Mouse (Mus musculus) kidney, embryonic 16.5 days (tissue): ENCODE measurements around the gene Maff. TPM values are rescaled to one million over a fixed set of nuclear protein-coding genes. Genes with fewer than 3 reads are reported as not detected.

Source experiments
- ATAC-seq: fragments of 200-750 bp; cut with Nextera tagmentation; 2 replicates; pipeline ENCODE4 v1.8.0; 2017; ENCODE audit warnings: moderate TSS enrichment; ENCODE audit not compliant: low FRiP score, low TSS enrichment
- H3K27ac ChIP-seq: fragments of 300-500 bp; sonication (generic); 2 replicates; pipeline ENCODE4 v1.5.1; 2014; ENCODE audit warnings: low read length
- H3K27me3 ChIP-seq: fragments of 300-500 bp; sonication (generic); 2 replicates; pipeline ENCODE4 v1.6.1; 2014; ENCODE audit warnings: low read length, control low read depth, mixed read lengths; ENCODE audit not compliant: insufficient read depth
- H3K36me3 ChIP-seq: fragments of 300-500 bp; sonication (generic); 2 replicates; pipeline ENCODE4 v1.6.1; 2014; ENCODE audit warnings: low read length, control low read depth, mixed read lengths; ENCODE audit not compliant: insufficient read depth
- H3K4me1 ChIP-seq: fragments of 300-500 bp; sonication (generic); 2 replicates; pipeline ENCODE4 v1.6.1; 2014; ENCODE audit warnings: low read length, control low read depth, mixed read lengths; ENCODE audit not compliant: insufficient read depth
- H3K4me2 ChIP-seq: fragments of 300-500 bp; sonication (generic); replicated peaks from 2 replicates; pipeline ENCODE4 v1.6.1; 2014; ENCODE audit warnings: low read depth, low read length
- H3K4me3 ChIP-seq: fragments of 300-500 bp; sonication (generic); 2 replicates; pipeline ENCODE4 v1.5.1; 2014; ENCODE audit warnings: mild to moderate bottlenecking, low read length
- H3K9ac ChIP-seq: fragments of 300-500 bp; sonication (generic); replicated peaks from 2 replicates; pipeline ENCODE4 v1.6.1; 2014; ENCODE audit warnings: low read length
- H3K9me3 ChIP-seq: fragments of 300-500 bp; sonication (generic); 2 replicates; pipeline ENCODE4 v1.6.1; 2016; ENCODE audit warnings: low read length, control low read depth
- WGBS: fragments of 180-500 bp; shearing (Covaris S2); extraction: QIAGEN DNeasy Blood & Tissue Kit; methylation state at CpG from one replicate; pipeline ENCODE4 v1.1.7; 2014; 5-methylcytosine and 5-hydroxymethylcytosine counted together
- polyA plus RNA-seq: library from polyadenylated mRNA; unstranded; fragments of >200 nt; fragmentation: Nextera tagmentation; extraction: Ambion mirVana; gene quantifications from 2 replicates; pipeline ENCODE4 v1.2.1, GENCODE M21; 2015

The Maff gene
- polyA plus RNA-seq, 1 experiment from 2014 or later, result 3.7 TPM

DNA sequence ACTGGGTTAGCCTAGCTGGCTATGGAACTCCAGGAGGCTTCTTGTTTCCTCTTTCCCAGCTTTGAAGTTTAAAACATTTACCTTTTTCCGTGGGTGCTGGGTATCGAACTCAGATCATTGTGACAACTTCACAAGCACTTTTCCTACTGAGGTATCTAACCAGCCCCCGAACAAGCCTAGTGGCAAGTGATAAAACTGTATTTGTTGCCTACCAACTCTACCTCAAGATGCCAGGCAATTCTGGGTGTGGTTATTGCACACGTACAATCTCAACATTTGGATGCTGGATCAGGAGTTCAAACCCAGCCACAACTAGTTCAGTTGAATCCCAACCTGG lies 17.5 kb upstream of the Maff start:
- no peak overlapping the region; the same call in 1 of the 2 replicates for H3K27ac ChIP-seq
- ATAC-seq, result no peak
- H3K4me3 ChIP-seq, result no peak overlapping the region

DNA sequence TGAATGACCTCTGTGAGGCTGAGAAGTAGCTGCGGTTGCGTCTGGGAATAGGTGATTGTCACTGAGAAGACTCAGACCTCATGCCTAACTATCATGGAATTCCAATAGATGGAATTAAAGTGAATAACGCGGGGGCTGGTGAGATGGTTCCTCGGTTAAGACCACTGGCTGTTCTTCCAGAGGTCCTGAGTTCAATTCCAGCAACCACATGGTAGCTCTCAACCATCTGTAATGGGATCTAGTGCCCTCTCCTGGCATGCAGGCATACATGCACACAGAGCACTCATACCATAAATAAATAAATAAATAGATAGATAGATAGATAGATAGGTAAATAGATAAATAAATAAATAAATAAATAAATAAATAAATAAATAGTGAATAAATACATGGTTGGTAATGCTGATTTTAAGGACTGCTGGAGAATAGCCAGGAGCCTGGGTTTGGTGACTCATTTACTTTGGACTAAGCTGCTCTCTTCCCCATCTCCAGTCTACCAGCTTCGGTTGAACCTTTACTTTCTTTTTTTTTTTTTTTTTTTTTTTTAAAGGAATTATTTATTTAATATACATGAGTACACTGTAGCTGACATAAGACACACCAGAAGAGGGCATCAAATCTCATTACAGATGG lies 17.0 kb upstream of the Maff start:
- ATAC-seq, result no peak
- no peaks in the 10 kb centered on the region for H3K9me3 ChIP-seq
- no peak overlapping the region for H3K4me2 ChIP-seq
- H3K27me3 ChIP-seq, result no peaks in the 10 kb centered on the region
- H3K4me1 ChIP-seq, result peaks cover 23% of the 10 kb centered on the region
- H3K4me3 ChIP-seq, result no peak overlapping the region
- WGBS, result 95% methylated on average over 6 of the region's 6 CpGs
- no peak overlapping the region for H3K9ac ChIP-seq
- no peak overlapping the region for H3K27ac ChIP-seq
- no peaks in the 10 kb centered on the region for H3K36me3 ChIP-seq

More for the DNA sequence above, 17.5 kb upstream of the Maff start:
- 92% methylated on average over 4 of the region's 4 CpGs for WGBS
- H3K9ac ChIP-seq, result no peak overlapping the region
- peak overlapping the region; percentile 84; the same call in 1 of the 2 replicates for H3K4me2 ChIP-seq
- H3K27me3 ChIP-seq, result no peaks in the 10 kb centered on the region
- H3K9me3 ChIP-seq, result no peaks in the 10 kb centered on the region
- H3K4me1 ChIP-seq, result peaks cover 28% of the 10 kb centered on the region
- no peaks in the 10 kb centered on the region for H3K36me3 ChIP-seq

DNA sequence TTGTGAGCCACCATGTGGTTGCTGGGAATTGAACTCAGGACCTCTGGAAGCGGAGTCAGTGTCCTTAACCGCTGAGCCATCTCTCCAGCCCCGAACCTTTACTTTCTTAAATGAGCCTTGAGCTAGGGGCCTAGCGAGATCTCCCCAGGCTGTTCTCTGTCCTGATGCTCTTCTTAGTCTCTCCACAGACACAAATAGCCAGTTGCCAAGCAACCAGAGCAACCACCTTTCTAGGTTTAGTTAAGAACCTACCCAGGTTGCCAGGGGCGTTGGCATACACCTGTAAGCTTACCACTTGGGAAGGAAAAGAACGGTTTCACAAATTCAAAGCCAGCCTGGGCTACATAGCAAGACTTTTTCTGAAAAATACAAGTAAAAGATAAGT lies 16.4 kb upstream of the Maff start:
- Histone ChIP-seq H3K27me3 (no peaks in the 10 kb centered on the region), H3K4me3 (no peak overlapping the region), H3K27ac (peak overlapping the region; percentile 2; the same call in 1 of the 2 replicates), H3K4me1 (peaks cover 22% of the 10 kb centered on the region), H3K9ac (no peak overlapping the region), H3K9me3 (no peaks in the 10 kb centered on the region), H3K4me2 (no peak overlapping the region), H3K36me3 (no peaks in the 10 kb centered on the region)
- WGBS, result 89% methylated on average over 6 of the region's 6 CpGs
- ATAC-seq, result no peak

DNA sequence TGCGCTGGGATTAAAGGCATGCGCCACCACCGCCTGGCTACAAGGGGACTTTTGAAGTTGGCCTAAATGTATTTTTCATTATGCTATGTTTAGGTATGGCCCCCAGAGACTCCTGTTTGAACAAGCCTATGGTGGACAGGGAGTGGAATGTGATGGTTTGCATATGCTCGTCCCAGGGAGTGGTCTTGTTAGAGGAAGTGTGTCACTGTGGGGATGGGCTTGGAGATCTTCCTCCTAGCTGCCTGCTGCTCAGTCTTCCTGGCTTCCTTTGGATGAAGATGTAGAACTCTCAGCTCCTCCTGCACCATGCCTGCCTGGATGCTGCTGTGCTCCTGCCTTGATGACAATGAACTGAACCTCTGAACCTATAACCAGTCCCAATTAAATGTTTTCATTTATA lies 15.9 kb upstream of the Maff start:
- H3K27ac ChIP-seq, result peak overlapping the region; percentile 2; the same call in 1 of the 2 replicates
- peaks cover 21% of the 10 kb centered on the region for H3K4me1 ChIP-seq
- no peak overlapping the region for H3K4me3 ChIP-seq
- H3K36me3 ChIP-seq, result no peaks in the 10 kb centered on the region
- H3K9me3 ChIP-seq, result no peaks in the 10 kb centered on the region
- WGBS, result 53% methylated on average over 4 of the region's 4 CpGs
- H3K4me2 ChIP-seq, result no peak overlapping the region
- no peak overlapping the region for H3K9ac ChIP-seq
- H3K27me3 ChIP-seq, result no peaks in the 10 kb centered on the region
- ATAC-seq, result no peak

DNA sequence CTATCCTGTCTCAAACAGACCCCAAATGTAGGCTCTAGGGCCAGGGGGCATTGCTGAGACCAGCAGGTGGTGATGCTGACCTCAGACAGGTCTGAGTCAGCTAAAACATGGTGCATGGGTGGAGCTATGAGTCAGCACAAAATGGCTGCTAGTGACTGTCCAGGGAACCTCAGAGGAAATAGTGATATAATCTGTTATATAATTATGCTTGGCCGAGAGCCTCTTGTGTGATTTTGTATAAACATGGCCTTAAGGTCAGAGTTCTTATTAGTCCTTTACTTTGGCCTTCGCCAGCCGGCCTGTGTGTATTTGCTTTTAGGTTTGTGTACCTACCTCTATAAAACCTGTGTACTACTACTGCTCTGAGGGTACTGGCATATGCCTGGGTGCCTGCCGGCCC lies 13.0 kb upstream of the Maff start:
- WGBS, result 49% methylated on average over 4 of the region's 4 CpGs
- Histone ChIP-seq H3K9me3 (no peaks in the 10 kb centered on the region), H3K4me1 (no peaks in the 10 kb centered on the region), H3K4me2 (no peak overlapping the region), H3K27me3 (no peaks in the 10 kb centered on the region), H3K9ac (no peak overlapping the region), H3K27ac (no peak overlapping the region), H3K4me3 (no peak overlapping the region), H3K36me3 (no peaks in the 10 kb centered on the region)
- no peak for ATAC-seq

DNA sequence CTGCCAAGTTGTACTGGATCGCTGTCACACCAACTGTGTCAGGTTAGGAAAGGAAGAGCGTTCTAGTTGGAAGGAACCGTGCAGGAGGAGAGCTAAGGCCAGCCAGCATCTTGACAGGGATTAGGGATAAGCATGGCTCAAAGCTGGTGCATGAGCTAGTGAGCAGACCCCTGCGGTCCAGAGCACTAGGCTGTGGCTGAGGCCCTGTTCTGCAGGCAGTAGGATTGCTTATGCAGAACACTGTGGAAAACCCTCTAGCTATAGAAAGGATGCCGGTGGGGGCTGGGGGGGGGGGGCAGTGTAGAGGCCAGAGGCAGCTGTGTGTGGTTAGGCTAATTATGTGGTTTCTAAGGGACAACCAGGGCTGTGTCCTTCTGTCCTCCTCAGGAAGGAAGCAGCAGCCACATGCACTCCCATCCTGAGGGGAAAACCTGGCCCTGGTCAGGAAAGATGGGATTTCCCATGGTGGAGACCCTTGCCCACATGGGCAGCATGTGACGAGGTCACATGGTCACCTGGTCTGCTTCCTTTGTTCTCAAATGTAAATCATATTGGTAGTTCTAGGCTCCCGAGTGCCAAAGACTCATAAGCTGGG lies 11.3 kb upstream of the Maff start:
- Histone ChIP-seq H3K9ac (no peak overlapping the region), H3K4me3 (no peak overlapping the region), H3K36me3 (no peaks in the 10 kb centered on the region), H3K4me2 (no peak overlapping the region), H3K27ac (no peak overlapping the region), H3K4me1 (no peaks in the 10 kb centered on the region), H3K27me3 (no peaks in the 10 kb centered on the region), H3K9me3 (no peaks in the 10 kb centered on the region)
- WGBS, result 51% methylated on average over 7 of the region's 7 CpGs
- no peak for ATAC-seq

DNA sequence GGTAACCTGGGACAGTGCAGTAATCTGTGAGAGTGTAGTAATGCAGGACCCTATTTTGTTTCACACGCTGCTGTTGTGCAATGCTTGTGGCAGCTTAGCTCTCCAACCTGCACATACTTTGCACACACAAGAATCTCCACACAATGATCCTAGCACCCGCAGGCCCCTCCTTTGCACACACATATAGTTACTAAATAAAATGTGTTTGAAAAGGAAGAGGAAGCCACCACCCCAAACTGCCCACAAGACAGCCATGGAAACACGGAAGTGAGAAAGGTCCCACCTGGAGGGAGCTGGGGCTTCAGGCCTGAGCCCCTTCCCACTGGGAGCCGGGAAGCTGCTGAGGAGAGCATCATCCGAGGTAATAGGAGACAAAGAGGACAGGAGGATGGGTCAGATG lies 7.4 kb upstream of the Maff start:
- Histone ChIP-seq H3K27ac (no peak overlapping the region), H3K4me3 (no peak overlapping the region), H3K9me3 (no peaks in the 10 kb centered on the region; the same call in 1 of the 2 replicates), H3K4me2 (no peak overlapping the region), H3K4me1 (no peaks in the 10 kb centered on the region), H3K36me3 (no peaks in the 10 kb centered on the region), H3K27me3 (no peaks in the 10 kb centered on the region), H3K9ac (no peak overlapping the region)
- 65% methylated on average over 5 of the region's 5 CpGs for WGBS
- no peak for ATAC-seq

DNA sequence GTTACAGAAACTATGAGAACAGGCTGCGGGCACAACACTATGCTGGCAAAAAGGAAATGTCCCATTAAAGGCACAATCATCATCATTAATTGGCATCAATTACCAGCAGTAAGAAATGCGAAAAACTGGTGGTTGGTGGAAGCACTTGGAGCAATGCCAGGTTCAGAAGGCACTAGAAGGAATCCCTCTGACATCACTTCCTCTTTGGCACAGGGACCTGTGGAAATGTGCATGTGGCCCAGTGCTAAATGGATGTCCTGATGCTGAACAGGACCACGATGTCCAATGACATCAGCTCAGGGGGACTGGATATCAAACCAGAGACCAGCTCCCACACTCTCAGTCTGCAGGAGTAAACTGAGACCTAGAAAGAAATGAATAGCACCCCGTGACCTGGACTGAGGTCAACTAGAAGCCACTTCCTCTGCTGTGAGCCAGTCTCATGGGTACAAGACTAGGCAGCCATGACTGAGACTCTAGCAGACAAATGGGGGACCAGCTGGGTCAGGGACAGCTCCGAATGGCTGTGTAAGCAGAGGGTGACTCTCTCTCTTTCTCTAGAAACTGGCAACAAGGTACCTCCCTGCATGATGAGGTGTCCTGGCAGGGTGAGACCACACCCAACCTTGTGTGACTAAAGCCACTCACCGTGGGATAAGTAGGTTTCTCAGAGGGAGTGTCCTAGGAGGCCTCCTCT lies 3.6 kb upstream of the Maff start:
- Histone ChIP-seq H3K36me3 (no peaks in the 10 kb centered on the region), H3K4me2 (no peak overlapping the region), H3K9ac (no peak overlapping the region), H3K4me1 (no peaks in the 10 kb centered on the region), H3K27ac (no peak overlapping the region), H3K4me3 (no peak overlapping the region), H3K9me3 (no peaks in the 10 kb centered on the region; the same call in 1 of the 2 replicates), H3K27me3 (no peaks in the 10 kb centered on the region; the same call in 1 of the 2 replicates)
- ATAC-seq, result no peak
- 69% methylated on average over 6 of the region's 6 CpGs for WGBS

DNA sequence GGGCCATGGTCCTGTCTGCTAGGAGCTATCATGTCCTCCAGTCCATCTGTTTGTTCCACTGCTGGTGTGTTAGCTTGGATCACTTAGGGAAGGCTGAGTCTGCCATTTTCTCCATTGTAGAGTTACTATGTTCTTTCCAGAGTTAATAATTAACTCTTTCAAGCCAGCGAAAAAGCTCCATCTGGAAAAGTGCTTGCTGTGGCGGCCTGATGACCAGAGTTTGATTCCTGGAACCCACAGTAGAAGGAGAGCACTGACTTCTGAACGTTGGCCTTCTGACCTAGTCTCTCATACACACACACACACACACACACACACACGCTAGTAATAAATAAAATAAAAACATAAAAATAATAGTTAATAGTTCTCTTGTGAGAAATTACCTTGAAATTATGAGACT lies 1.8 kb upstream of the Maff start:
- no peak for ATAC-seq
- H3K4me3 ChIP-seq, result no peak overlapping the region
- H3K4me2 ChIP-seq, result no peak overlapping the region
- 49% methylated on average over 4 of the region's 4 CpGs for WGBS
- no peaks in the 10 kb centered on the region; the same call in 1 of the 2 replicates for H3K9me3 ChIP-seq
- no peaks in the 10 kb centered on the region; the same call in 1 of the 2 replicates for H3K27me3 ChIP-seq
- no peaks in the 10 kb centered on the region for H3K36me3 ChIP-seq
- no peak overlapping the region for H3K9ac ChIP-seq
- H3K27ac ChIP-seq, result no peak overlapping the region
- peaks cover 10% of the 10 kb centered on the region for H3K4me1 ChIP-seq
